Mouse (Mus musculus) yolk sac, embryonic 10.5 days (tissue): ENCODE data around the gene Plekhh1.

ENCODE experiments used
- DNase-seq: peaks from one replicate; pipeline ENCODE4 v3.0.0-alpha.2; 2017; ENCODE audit warnings: low spot score

Plekhh1 gene

GRCm38 (mm10) chr12:79072576-79072975 lies 43.6 kb downstream of the Plekhh1 start:
- DNase-seq, result no peak

DNA sequence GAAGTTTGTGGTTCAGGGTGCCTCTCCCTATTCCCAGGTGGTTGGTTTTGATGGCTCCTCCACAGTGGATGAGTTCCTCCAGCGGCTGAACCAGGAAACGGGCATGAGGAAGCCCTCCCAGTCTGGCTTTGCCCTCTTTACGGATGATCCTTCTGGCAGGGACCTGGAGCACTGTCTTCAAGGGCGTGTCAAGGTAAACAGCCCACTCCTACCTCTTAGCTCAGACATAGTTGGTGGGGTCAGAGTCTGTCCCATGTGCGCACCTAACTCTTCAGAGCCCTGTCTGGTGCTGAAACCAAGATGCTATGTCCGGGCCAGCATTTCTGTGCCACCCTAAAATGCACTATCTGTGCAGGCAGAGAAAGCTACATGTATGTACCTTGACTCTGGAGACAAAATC lies 44.4 kb downstream of the Plekhh1 start:
- DNase-seq, result no peak

- DNase-seq, result peak; percentile 89
Observed at GRCm38 (mm10) chr12:79089182-79089812, 60.3 kb downstream of the Plekhh1 start, which contains the start of gene Pigh. Pigh (minus strand) TSS chr12:79089651.

- no peak for DNase-seq
Observed at GRCm38 (mm10) chr12:79092569-79092968, 63.6 kb downstream of the Plekhh1 start.

DNA sequence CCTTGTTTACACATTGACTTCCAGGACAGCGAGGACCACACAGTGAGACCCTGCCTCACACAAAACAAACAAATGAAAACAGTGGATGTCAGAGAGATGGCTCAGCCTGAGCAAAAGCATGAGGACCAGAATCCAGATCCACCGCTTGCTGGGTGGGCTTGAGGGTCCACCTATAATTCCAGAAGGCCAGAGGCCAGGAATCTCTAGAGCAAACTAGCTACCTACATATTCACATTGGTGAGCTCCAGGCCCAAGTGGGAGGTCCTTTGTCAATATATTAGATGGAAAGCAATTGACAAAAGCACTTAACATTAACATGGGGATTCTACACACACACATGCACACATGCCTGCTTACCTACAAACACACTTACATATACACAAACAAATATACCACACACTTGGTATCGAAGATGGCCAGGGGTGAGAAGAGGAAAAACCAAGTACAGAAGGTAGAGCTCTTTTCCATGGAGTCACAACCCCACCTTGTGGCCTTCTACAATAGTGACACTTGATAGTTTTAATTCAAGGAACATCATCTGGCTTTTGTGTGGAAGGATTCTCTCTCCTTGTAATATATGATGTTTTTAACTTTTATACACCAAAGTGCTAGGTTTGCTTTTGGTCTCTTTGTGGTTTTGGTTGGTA lies 68.3 kb downstream of the Plekhh1 start:
- no peak for DNase-seq

DNA sequence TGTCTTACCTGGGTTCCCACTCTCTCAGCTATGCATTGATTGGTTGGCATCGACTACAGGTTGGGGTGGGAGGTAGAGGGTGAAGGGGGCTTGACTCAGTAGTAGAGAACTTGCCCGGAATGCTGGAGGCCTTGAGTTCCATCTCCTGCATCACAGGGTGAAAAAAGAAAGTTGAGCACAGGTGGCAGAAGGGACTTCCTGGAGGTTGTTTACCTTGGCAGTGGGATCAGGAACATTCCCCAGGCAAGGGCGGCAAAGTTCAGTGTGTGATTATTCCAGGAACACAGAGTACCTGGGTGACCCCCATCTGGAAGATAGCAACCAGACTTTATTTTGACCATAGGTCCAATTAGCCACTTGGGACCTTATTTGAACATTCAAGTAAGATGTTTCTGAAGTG lies 74.8 kb downstream of the Plekhh1 start:
- DNase-seq, result no peak

DNA sequence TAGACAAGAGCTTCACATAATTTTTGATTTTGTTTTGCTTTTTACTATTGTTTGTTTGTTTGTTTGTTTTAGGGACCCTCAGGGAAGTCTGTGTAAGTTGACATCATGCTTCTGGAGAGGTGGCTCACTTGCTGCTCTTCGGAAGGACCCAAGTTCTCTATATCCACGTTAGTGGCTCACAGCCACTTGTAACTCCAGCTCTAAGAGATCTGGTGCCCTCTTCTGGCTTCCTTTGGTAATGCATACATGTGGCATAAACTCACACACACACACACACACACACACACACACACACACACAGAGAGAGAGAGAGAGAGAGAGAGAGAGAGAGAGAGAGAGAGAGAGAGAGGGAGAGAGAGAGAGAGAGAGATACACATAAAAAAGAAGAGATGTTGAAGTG lies 75.6 kb downstream of the Plekhh1 start:
- no peak for DNase-seq

DNA sequence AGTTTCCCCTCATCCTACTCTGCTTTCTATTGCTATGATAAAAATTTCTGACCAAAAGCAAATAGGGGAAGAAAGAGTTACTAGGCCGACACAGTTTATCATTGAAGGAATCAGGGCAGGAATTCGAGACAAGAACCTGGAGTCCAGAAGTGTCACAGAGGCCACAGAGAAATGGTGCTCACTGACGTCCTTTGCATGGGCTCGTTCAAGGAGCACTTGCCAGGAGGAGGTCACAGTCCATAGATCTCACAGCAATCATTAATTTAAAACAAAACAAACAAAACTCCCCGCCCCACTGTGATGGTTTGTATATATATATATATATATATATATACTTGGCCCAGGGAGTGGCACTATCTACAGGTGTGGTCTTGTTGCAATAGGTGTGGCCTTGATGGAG lies 76.3 kb downstream of the Plekhh1 start:
- no peak for DNase-seq

GRCm38 (mm10) chr12:79118991-79119390 lies 90.0 kb downstream of the Plekhh1 start:
- DNase-seq, result no peak

GRCm38 (mm10) chr12:79122820-79123219 lies 93.9 kb downstream of the Plekhh1 start:
- no peak for DNase-seq

DNA sequence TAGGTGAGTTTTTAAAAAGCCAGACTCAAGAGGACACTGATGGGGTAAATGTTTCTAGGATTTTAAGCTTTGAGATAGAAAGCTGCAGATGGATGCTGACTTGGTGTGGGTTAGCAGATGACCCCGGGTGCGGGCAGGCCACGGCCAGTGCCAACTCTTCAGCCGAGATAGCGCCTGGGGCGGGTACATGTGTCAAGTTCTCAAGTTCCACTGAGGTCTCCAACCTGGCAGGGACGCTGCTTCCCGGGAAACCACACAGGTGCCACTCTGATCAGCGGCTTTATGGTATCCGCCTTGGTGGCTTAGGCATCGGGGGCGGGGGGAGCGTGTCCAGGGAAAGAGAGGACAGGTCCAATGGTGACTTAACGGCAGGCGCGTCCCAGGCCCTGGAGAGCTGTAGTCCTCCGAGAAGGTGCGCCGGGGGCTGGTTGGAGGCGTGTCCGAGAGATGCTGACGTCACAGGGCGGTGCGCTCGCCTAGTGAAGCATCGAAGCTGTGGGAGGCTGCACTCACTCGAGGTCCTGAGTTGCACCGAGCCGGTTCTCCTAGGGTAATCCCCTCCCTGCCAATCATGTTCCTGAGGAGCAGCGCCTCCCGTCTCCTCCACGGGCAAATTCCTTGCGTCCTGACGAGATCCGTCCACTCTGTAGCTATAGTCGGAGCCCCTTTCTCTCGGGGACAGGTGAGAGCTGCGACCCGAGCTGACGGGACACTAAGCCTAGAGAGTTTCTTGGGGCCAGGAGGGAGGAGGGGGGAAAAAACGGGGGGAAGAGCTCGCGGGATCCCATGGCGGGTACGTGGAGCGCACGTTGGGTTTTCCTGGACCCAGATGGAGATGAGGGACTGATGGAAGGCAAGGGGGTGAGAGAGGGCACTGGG lies 101.6 kb downstream of the Plekhh1 start, which contains the start of gene Arg2:
Gene Arg2, plus strand, starts transcription at position 479 of the 879 bp plus-strand sequence.
- DNase-seq, result peak; percentile 77
